Mouse (Mus musculus) large intestine, adult 2 months (tissue): ENCODE results near the gene Hist2h2ab. TPM values are rescaled to one million over a fixed set of nuclear protein-coding genes. Genes with fewer than 3 reads are reported as not detected.
"Not testable (repeated sequence)": the region's sequence is repeated elsewhere in the genome, so short reads cannot be mapped to it uniquely, and the experiment has no call there.

Source experiments
- DNase-seq: peaks from one replicate; pipeline ENCODE4 v3.0.0-alpha.2; 2012; ENCODE audit warnings: low read depth, low spot score
- WGBS: fragments of 180-500 bp; shearing (Covaris S2); methylation state at CpG from one replicate; pipeline ENCODE4 v1.1.7; 2018; 5-methylcytosine and 5-hydroxymethylcytosine counted together
- polyA plus RNA-seq: library from polyadenylated mRNA; depleted of rRNA; stranded (reverse); fragments of >200 nt; gene quantifications from 2 replicates; pipeline ENCODE4 v1.2.3, GENCODE M21; 2012

The Hist2h2ab gene
- polyA plus RNA-seq, 1 experiment = 1.5 TPM

DNA sequence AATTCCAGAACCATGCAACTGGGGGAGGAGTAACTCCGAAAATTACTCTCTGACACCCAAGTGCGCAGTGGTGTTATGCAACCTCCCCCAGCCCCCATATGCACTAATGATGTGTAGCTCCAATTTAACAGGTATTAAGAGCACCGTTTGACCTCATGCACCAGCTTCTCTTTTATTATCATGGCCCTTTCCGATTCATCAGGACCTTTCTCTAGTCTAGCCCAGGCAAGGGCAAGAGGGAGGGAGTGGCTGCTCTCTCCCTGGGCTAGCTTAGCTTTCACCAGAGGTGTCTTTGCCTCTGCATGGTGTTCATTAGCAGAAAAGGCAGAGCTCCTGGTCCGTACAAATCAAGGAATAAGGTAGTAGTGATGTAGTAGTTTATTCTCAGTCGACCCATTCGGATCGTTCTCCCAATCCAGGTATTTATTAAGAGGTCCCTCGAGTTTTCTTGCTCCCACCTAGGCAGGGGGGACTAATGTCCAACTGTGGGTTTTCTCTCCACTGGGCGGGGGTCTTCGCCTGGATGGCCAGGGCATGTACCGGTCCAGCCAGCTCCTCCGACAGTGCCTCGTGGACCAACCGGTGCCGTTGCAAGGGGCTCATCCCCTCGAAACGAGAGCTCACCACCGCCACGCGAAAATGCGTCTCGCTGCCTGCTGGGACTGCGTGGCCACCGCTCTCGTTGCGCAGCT is 23.1 kb upstream of the Hist2h2ab start:
- no peak for DNase-seq
- 15% methylated on average over 27 of the region's 27 CpGs for WGBS

DNA sequence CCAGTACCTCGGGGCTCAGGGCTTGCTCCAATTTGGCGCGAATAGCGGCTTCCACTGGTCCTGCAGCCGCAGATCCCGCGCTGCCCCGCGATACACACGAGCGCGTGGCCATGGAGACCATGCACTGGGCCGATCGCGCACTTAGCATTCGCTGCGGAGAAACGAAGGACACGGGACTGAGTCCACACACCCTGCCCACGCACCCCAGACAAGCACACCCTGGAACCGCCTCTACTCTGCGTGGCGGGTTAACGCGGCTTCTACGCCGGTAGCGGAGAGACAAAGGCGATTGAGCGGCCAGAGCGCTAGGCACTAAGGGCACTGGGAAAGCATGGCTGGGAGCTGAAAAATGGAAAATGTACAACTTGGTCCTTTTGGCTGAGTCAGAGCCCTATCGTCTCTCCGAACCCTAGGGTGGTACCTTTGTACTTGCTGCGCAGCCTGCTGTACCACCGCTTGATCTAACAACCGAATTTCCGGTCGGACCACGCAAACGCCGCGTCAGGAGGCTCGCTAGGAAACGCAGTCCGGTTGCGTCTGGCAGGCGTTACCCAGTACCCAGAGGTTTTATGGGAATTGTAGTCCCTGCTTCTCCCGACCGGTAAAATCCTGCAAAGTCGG is 22.4 kb upstream of the Hist2h2ab start:
- under 1% methylated on average over 50 of the region's 50 CpGs for WGBS
- DNase-seq = peak; percentile 58

DNA sequence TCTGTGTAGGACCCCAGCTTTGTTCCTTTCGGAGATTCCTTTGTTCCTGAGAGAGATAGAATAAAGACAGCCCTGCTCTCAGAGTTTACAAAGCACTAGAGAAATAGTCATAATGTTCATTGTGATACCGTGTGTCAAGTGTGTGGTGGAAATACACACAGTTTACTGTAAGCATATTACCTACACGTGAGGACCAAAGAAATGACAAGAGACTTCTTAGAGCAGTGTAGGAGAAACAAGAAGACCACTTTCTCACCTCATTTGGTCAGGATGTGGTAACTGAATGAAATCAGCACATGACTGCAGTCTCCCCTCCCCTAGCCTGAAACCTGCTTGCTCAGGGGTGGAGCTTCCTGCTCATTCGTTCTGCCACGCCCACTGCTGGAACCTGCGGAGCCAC is 21.5 kb upstream of the Hist2h2ab start:
- no peak for DNase-seq
- 2% methylated on average over 6 of the region's 6 CpGs for WGBS

DNA sequence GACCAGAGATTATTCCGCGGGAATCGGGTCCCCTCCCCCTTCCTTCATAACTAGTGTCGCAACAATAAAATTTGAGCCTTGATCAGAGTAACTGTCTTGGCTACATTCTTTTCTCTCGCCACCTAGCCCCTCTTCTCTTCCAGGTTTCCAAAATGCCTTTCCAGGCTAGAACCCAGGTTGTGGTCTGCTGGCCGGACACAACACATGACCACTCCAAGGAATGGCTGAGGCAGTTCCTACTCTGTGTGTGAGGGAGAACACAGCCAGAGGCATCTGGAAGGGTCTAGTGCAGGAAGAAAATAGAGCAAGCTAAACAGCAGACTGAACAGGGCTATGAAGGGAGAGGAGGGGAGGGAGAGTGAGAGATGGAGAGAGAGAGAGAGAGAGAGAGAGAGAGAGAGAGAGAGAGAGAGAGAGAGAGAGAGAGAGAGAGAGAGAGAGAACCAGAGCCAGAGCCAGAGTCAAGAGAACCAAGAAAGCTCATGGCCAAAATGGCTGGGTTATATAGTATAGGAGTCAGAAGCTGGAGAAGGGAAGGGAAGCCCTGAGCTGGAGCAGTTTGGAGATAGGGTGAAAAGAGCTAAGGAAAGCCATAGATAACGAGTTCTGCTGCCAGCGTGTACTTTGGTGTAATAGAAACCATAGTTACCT is 20.9 kb upstream of the Hist2h2ab start:
- DNase-seq = not testable (repeated sequence)
- WGBS = 29% methylated on average over 8 of the region's 8 CpGs

DNA sequence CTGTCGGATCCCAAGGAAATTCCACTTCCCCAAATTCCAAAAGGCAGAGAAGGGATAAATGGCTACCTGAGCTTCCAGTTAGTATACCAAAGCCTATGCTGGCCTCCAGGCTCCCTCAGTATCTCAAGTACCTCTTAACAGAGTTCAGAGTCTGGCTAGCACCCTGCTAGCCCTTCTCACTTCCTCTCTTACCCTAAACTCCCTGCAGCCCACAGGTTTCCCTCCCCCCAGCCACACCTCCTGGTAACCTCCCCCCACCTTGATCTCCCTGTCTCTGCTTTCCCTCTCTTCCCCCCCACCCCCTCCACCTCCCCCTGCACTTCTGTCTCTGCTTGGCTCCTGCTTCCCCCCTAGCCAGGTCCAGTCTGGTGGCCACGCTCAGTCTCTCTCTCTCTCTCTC is 19.9 kb upstream of the Hist2h2ab start:
- DNase-seq = no peak
- 80% methylated on average over 2 of the region's 2 CpGs for WGBS

DNA sequence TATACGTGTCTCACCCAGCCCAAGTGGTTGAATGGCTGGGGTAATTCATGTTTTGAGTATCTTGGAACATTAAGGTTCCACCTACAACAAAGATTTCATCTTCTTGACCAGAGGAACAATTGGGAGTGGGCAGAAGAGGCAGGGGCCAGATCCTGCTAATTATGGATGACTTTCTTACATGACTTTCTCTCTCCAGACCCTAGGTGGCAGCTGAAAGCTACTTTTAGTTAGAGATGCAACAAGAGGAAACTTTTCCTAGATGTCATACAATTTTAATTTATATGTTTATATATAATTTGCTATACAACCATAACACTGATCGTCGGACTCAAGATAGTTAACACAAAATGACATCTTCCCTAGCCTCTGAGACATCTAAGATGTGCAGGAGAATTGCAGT is 11.8 kb upstream of the Hist2h2ab start:
- DNase-seq = no peak
- WGBS = 50% methylated on average over 3 of the region's 3 CpGs

DNA sequence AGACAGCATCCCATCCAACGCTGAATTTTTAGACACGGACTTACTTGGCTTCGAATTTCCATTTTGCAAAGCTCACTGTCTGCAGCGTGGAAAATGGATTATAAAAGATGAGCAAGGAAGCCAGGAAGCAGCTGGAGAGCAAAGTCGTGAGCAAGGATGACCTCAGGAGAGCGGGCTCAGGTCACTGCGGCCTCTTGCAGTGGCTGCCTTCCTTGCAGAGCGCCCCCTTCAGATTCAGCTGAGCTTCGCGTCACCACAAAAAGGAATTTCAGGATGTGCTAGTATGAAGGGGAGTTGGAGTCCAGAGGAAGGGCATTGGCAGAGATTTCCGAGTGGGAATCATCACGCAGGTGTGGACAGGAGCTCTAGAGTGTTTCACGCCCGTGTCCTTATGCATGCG is 10.4 kb upstream of the Hist2h2ab start:
- 40% methylated on average over 15 of the region's 15 CpGs for WGBS
- DNase-seq = no peak

DNA sequence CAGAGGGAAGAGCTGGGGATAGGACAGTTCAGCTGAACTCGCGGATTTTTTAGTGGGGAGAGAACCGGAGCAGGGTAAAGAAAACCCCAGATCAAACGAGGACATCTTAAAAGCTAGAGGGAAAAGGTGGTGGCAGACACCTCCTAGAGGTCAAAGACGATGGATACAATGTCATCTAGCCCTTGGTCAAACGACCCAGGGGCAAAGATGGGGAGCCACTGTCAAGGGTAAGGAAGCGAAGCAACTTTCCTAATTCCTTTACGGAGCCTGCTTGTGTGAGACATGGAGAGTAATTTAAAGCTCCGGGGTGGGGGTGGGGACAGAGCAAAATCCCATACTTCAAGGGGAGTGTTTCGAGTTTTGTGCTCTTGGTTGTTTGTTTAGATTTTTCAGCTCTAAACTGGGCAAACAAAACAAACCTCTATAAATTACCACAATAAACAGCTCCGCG is 449 bp upstream of the Hist2h2ab start:
- DNase-seq = no peak

DNA sequence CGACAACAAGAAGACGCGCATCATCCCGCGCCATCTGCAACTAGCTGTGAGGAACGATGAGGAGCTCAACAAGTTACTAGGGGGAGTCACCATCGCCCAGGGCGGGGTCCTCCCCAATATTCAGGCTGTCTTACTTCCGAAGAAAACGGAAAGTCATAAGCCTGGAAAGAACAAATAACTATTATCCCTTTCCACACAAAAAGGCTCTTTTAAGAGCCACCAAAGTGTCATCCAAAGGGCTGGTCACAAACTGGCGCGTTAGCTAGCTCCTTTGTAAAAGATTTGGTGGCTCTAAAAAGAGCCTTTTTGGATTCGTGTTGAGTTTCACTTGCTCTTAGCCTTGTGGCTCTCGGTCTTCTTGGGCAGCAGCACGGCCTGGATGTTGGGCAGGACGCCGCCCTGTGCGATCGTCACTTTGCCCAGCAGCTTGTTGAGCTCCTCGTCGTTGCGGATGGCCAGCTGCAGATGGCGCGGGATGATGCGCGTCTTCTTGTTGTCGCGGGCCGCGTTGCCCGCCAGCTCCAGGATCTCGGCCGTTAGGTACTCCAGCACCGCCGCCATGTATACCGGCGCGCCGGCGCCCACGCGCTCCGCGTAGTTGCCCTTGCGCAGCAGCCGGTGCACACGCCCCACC is 583 bp downstream of the Hist2h2ab start:
- under 1% methylated on average over 42 of the region's 47 CpGs for WGBS
- DNase-seq = not testable (repeated sequence)

More for the DNA sequence above, 449 bp upstream of the Hist2h2ab start:
- under 1% methylated on average over 12 of the region's 12 CpGs for WGBS

DNA sequence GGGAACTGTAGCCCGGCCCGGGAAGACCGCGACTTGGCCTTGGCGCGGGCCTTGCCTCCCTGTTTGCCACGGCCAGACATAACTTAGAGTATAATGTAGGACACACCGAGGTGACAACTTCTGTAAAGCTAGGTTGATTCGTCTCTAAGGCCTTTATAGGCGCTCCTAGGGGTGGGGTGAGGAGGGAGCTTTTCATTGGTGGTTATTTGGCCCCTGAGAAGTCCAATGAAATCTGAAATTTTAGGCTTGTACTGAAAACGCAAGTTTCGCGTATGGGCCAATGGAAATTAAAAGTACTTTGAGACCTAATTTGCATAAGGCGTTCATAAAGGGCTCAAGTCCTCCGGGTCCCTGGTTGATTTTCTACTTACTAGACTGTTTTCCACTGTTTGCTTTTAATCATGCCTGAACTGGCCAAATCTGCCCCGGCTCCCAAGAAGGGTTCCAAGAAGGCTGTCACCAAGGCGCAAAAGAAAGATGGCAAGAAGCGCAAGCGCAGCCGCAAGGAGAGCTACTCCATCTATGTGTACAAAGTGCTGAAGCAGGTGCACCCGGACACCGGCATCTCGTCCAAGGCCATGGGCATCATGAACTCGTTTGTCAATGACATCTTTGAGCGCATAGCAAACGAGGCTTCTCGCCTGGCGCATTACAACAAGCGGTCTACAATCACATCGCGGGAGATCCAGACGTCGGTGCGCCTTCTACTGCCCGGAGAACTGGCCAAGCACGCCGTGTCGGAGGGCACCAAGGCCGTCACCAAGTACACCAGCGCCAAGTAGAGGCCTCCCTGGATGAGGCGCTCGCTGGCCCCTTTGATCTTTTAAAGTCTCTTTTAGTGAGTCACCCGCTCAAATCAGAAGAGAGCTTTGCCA is 1.3 kb downstream of the Hist2h2ab start, which contains the start of the genes Hist2h2ac and Hist2h2be:
Hist2h2ac (minus strand) TSS at position 116 of the 875 bp plus-strand sequence.
Hist2h2be (plus strand) TSS at position 355 of the 875 bp plus-strand sequence.
- peak; percentile 92 for DNase-seq
- under 1% methylated on average over 43 of the region's 43 CpGs for WGBS

DNA sequence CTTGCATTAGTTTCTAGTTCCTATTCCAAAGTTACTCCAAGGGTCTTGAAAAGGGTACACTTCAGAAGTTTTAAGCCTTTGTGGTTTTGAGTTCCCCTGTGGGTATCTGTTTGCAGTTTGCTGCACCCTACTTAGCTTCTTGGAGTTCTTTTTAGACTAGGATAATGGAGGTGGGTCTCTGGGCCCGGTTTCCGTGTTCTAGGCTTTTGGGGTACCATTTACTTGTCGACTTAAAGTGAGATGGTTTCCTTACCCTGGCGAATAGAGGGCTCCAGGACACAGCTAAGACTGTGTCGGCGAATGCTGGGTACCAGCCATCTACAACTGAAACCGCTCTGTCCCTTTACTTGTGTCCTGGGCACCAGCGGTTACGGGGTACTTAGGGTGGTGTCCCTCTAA is 2.0 kb downstream of the Hist2h2ab start:
- no peak for DNase-seq
- WGBS = 10% methylated on average over 9 of the region's 9 CpGs

DNA sequence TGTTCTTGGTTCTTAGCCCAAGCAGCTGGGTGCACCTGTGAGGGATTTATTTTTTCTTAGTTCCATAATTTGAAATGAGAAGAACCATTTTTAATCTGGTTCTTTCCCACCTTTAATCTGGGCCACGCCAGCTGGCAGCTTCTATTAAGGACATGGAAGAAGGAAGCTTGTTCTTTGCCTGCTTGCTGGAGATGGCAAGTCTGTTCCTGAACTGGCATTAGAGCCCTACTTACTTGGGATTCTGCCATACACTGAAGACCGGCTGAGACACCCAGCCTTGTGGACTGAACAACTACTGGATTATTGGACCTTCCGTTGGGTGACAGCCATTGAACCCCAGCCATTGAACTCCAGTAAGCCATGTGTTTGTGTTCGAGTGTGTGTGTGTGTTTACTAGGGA is 3.1 kb downstream of the Hist2h2ab start:
- WGBS = 76% methylated on average over 4 of the region's 4 CpGs
- DNase-seq = no peak

DNA sequence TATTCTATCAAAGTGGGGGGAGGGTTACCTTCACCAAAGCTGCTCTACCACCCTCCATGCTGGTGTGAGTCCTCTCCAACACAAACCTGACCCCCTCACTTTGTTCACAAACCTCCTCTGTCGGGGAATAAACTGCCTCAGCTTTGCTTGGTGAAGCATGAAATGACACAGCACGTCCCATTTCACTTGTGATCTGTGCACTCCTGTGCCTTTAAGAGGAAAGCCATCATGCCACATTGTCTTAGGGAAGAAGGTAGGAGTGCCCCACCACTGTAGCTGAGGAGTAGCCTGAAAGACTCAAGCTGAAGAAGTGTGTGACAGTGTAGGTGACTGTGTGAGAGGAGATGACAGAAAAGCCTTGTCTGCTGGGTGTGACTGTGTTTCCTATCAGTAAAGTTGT is 5.8 kb downstream of the Hist2h2ab start:
- 28% methylated on average over 2 of the region's 2 CpGs for WGBS
- no peak for DNase-seq

DNA sequence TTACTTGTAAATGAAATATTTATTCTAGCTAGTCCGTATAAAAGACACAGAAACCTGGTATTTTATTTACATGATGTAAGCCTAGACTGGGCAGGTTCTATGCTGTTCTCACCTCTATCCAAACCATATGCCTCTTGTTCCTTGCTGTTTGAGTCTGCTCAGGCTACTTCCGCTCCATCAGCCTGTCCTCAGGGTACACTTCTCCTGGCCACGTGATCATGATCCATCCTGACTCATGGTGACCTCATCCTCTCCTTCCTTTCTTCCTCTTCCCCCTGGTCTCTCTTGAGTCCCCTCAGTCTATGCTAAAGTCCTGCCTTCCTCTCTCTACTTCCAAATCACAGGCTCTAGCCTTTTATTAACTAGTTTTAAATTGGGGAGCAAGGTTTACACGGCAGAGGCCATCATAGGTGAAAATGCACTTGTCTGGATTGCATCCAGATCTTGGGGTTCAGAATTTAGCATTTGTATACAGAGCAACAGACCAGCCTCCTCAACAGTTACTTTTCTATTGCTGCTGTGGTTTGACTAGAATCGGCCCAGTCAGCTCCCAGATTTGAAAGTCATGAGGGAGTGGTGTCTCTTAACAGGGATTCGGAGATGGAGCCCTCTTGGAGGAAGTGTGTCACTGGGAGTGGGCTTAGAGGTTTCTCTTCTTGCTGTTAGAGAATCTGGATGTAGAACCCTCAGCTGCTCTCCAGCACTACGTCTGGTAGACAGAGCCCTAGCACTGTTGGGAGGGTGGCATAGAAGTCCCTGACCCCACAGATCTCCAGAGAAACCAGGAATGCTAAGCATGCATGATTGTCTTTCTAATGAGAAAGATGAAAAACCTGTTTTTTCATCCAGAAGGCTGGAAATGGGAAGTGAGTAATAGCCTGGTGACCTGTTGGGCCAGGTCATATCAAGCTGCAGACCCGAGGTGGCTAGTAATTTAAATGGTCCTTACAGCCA is 7.3 kb downstream of the Hist2h2ab start:
- 65% methylated on average over 8 of the region's 8 CpGs for WGBS
- DNase-seq = no peak

DNA sequence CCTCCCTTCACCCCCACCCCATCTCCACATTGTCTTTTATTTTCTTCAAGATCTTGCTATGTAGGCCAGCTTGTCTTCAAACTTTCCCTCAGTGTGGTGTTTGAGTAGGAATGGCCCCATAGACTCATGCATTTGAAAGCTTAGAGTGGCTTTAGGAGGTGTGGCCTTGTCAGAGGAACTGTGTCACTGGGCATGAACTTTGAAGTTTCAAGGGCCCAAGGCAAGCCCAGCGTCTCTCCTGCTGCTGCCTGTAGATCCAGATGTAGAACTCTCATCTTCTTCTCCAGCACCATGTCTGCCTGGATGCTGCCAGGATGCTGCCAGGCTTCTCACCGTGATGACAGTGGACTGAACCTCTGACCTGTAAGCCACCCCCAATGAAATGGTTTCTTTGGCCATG is 9.2 kb downstream of the Hist2h2ab start:
- no peak for DNase-seq
- 55% methylated on average over 2 of the region's 2 CpGs for WGBS

DNA sequence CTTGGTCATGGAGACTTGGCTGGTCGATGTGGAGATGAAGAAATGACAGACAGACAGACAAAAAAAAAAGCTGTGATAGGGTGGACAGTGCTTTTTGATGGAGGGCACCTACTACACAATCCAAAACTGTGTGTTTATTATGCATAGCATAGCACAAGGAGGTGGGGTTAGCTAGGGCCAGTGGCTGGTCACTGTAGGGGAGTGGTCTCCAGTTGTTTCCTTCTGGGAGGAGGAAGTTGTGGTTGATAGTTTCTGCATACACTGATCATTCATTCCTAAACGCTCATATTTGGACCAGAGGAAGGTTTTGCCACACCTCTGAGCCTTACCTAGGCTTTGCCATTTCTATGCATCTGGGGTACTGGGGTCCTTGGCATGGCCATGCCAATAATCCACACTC is 10.7 kb downstream of the Hist2h2ab start:
- DNase-seq = no peak
- WGBS = 59% methylated on average over 2 of the region's 2 CpGs

DNA sequence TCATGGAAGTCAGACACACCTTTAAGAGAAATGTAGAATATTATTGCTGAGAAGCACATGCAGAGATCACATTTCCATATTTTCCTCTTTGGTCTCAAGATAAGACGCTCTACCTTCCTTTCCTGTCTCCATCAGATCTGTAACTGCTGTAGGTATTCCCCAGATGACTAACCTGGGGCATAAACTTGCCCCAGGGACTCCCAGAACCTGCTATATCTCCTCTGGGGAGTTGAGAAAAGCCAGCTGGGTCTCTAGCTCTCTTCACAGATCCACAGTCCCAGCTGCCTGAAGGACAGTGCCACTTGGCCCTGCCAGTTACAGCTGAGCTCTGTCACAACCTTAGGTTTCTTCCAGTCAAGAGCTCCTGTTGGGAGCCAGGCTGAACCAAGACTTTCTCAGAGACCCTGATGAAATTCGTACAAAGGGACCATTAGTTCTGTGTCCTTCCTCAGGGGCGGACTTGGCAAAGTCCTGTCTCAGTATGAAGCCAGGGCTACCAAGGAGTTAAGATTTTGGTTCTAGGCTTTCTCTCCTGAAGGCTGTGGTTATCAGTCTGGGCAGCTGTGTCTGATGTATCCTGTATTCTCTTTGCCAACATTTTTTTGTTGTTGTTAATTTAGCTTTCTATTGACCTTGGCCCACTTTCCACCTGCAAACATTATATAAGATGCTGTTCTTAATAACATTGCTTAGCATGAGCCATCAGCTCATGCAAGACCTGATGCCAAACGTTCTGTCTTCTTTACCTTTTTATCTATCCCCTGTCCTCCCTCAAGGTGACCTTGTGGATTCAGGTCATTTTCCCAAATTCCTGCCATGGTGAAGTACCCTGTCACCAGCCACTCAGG is 11.5 kb downstream of the Hist2h2ab start:
- no peak for DNase-seq
- 71% methylated on average over 4 of the region's 4 CpGs for WGBS
